Mouse (Mus musculus) naive thymus-derived CD4-positive, alpha-beta T cell, adult 2 months (primary cell): ENCODE results near the gene Hormad1.
A peak's percentile ranks its signal among the peaks of the same experiment; 100 is the strongest.
"Not testable (repeated sequence)": the region's sequence is repeated elsewhere in the genome, so short reads cannot be mapped to it uniquely, and the experiment has no call there.

ENCODE experiments used
- DNase-seq: peaks from one replicate; pipeline ENCODE4 v3.0.0-alpha.2; 2011; ENCODE audit warnings: low read depth

The Hormad1 gene

GRCm38 (mm10) chr3:95561826-95562225 lies 2.3 kb downstream of the Hormad1 start:
- DNase-seq = no peak

DNA sequence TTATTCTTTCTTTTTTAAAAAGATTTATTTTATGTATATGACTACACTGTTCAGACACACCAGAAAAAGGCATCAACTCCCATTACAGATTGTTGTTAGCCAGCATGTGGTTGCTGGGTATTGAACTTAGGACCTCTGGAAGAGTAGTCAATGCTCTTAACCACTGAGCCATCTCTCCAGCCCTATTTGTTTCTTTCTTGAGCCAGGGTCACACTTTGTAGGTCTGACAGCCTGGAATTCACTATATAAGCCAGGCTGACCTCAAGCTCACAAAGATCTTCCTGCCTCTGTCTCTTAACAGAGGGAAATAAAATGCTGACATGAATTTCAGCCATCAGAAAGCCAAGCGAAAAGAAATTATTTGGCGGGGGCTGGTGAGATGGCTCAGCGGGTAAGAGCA lies 10.1 kb downstream of the Hormad1 start:
- no peak for DNase-seq

- no peak for DNase-seq
Measured at GRCm38 (mm10) chr3:95587754-95588603, 28.5 kb downstream of the Hormad1 start.

GRCm38 (mm10) chr3:95588604-95589086 lies 29.2 kb downstream of the Hormad1 start, which contains the start of gene Golph3l:
TSS of gene Golph3l (plus strand) at chr3:95588934.
- peak; percentile 96 for DNase-seq

- DNase-seq = no peak
Measured at GRCm38 (mm10) chr3:95598734-95599133, 39.3 kb downstream of the Hormad1 start.

- no peak for DNase-seq
Measured at GRCm38 (mm10) chr3:95601287-95601686, 41.8 kb downstream of the Hormad1 start.

GRCm38 (mm10) chr3:95606096-95606495 lies 46.6 kb downstream of the Hormad1 start:
- no peak for DNase-seq

DNA sequence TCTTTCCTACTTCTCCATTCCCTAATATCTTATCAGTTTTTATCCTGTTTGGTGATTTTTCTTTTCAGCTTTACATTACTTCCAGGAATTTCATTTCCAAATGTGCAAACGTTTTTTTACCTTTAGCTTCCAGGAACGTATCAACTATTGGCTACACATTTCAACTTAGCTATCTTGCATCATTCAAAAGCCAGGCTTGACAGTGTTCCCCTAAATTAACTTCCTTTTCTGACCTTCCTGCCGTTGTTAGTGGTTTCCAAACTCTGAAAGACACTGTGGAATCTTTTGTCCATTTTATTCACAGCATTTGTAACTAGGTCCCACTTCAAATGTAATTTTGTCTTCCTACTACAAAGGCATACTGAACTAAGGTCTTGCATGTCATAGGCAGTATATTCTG lies 49.7 kb downstream of the Hormad1 start:
- DNase-seq = no peak

- DNase-seq = no peak
Measured at GRCm38 (mm10) chr3:95613996-95614395, 54.5 kb downstream of the Hormad1 start.

DNA sequence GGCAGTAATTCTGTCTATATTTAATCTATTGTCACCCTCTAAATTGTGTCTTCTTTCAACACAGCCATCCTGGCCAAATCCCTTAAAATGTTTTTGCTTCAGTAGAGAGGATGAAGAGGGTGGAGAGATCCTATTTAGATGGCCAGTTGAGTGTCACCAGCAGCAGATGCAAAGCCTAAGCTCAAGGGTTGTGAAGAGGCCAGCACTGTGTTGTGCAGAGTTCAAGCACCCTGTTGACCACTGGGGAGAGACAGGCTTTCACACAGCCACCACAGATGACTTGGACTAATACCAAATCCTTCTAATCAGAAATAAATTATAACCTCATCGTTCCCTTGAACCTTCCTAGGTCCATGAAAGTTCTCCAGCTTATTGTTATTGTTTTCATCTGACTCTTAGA lies 59.0 kb downstream of the Hormad1 start:
- no peak for DNase-seq

GRCm38 (mm10) chr3:95621241-95621640 lies 61.8 kb downstream of the Hormad1 start:
- no peak for DNase-seq

- not testable (repeated sequence) for DNase-seq
Measured at GRCm38 (mm10) chr3:95622421-95622820, 62.9 kb downstream of the Hormad1 start.

DNA sequence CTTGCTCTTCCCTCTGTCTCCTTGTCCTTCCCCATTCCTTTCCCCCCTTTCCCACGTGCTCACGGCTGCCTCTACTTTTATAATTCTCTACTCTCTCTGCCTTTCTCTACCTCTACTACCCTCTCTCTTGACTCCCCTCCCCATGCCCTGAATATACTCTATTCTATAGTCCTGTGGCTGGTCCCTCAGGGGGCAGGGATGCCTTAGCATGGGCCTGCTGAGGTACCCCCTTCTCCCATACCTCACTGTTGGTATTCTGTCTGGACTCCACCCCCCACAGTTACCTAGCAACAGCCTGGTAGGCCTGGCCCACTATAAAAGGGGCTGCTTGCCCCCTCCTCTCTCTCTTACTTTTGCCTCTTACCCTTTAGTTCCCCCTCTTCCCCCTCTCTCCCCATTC lies 64.1 kb downstream of the Hormad1 start:
- no peak for DNase-seq

DNA sequence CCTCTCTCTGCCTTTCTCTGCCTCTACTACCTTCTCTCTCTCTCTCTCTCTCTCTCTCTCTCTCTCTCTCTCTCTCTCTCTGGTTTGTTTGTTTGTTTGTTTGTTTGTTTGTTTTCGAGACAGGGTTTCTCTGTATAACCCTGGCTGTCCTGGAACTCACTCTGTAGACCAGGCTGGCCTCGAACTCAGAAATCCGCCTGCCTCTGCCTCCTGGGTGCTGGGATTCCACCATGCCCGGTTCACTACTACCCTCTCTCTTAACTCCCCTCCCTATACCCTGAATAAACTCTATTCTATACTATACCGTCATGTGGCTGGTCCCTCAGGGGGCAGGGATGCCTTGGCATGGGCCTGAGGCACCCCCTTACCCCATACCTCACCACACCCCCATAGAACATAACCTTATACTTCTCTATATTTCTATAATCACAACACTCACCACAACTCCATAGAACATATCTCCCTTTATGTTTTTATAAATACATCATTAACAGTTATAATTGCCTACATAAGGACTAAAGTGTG lies 64.6 kb downstream of the Hormad1 start:
- not testable (repeated sequence) for DNase-seq

GRCm38 (mm10) chr3:95624628-95625503 lies 65.4 kb downstream of the Hormad1 start, which contains the start of gene Ensa:
TSS of gene Ensa (plus strand) at chr3:95624993.
- DNase-seq = peak; percentile 99

GRCm38 (mm10) chr3:95627763-95628162 lies 68.3 kb downstream of the Hormad1 start:
- DNase-seq = no peak

DNA sequence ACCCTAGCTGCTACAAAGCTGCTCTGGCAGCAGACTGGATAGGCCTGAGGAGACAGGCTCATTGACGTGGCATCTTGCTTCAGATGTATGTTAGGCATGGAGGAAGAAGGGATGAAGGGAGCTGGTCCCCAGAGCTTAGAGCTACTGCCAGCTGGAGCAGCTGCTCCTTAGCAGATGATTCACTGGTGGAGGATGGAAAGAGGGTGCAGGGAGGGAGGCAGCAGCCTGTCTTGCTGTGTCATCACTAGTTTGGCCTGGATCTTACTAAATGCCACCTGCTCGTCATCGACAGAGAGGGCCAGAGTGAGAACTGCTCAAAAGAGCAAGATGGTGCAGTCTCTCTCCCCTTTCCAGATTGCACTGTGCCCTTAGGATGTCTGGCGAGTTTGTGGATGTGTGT lies 70.3 kb downstream of the Hormad1 start:
- no peak for DNase-seq

GRCm38 (mm10) chr3:95630856-95631255 lies 71.4 kb downstream of the Hormad1 start:
- no peak for DNase-seq

- DNase-seq = no peak
Measured at GRCm38 (mm10) chr3:95631304-95631703, 71.8 kb downstream of the Hormad1 start.

DNA sequence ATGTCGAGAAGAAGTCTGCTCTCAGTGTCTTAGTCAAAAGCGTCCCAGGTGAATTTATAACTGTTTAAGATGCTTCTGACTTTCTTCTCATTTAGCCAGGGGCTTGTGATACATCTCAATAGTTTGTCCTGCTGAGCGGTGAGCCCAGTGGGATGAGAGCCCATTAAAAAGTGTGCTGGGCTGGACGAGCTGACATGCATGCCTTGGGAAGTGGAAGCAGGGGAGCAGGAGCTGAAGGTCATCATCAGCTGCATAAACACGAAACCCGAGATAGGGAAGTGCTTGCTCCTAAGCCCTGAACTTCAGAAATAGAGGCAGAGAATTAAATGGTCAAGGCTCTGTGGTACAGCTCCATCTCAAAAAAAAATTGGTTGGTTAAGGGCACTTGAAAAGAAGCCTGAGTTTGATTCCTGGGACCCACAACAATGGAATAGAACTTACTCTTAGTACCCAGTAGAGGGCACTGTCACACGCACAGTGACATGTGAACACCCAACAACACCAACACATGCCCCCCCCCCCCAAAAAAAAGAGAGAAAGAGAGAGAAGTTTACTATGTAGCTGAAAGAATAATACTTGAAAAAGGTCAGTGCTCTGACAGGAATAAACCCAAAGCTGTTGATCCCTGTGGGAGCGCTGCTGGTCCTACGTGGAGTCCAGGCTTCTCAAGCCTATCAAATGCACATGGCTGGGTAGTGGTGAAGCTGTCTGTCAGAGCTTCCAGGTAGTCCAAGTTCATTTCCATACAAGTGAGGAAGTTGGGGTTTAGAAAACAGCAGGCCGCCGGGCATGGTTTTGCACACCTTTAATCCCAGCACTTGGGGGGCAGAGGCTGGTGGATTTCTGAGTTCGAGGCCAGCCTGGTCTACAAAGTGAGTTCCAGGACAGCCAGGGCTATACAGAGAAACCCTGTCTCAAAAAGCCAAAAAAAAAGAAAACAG lies 73.4 kb downstream of the Hormad1 start:
- peak; percentile 78 for DNase-seq

GRCm38 (mm10) chr3:95635636-95636035 lies 76.2 kb downstream of the Hormad1 start:
- DNase-seq = no peak
